Mouse (Mus musculus): Measurements from ENCODE around the gene Cth.

DNA sequence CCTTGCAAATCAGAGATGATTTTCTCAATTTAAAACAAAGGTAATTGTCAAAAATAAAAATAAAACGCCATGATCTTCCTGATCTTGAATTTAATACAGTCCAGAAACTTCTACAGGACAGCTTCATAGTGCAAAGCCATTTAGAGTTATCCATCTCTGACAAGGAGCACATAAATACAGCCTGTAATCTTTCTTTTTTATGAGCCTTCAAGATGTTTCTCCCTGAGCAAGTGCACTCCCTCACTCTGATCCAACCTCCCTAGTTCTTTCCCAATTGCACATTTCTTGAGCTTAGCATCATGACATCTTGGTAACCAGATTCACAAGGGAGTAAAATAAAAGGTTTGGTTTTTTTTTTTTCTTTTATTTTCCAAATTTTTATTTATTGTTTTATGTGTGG lies 72.1 kb downstream of the Cth start:
- TF ChIP-seq CTCF (IDR thresholded peaks at IDR 0.05; ENCODE audit: borderline replicate concordance, control insufficient read depth, extremely low read depth, insufficient read depth, low read length, poor library complexity) (no peak), POLR2A (IDR thresholded peaks at IDR 0.05; ENCODE audit: control insufficient read depth, extremely low read depth, insufficient read depth, low read length, poor library complexity) (no peak)
